Mouse (Mus musculus): Measurements from ENCODE around the gene Gas2l2. TPM values are rescaled to one million over a fixed set of nuclear protein-coding genes. Genes with fewer than 3 reads are reported as not detected.

Gene Gas2l2
- polyA plus RNA-seq, 1 experiment from 2014 or later: 0.23 TPM

- 90% methylated on average over 7 of the region's 7 CpGs for WGBS
Measured at GRCm38 (mm10) chr11:83379745-83380341, 49.4 kb downstream of the Gas2l2 start.

More at GRCm38 (mm10) chr11:83379745-83380341, 49.4 kb downstream of the Gas2l2 start:
- no peak overlapping the region for H3K9ac ChIP-seq (replicated peaks)
- H3K27me3 ChIP-seq: no peaks in the 10 kb centered on the region
- H3K4me3 ChIP-seq (replicated peaks): no peak overlapping the region
- ATAC-seq: no peak
- H3K4me2 ChIP-seq (replicated peaks): no peak overlapping the region
- H3K4me1 ChIP-seq (replicated peaks): peaks cover 14% of the 10 kb centered on the region
- no peaks in the 10 kb centered on the region for H3K9me3 ChIP-seq
- no peak overlapping the region for H3K27ac ChIP-seq
- peaks cover 37% of the 10 kb centered on the region for H3K36me3 ChIP-seq

Other genes starting within 250 kb of the Gas2l2 start
- 0.11 TPM in 1 of 2 replicates, not detected in the other for gene Slfn3, start 238.1 kb downstream of the Gas2l2 start, polyA plus RNA-seq (2015; fragmentation: Nextera tagmentation; extraction: Ambion mirVana)
- gene Slfn14, start 142.7 kb downstream of the Gas2l2 start, polyA plus RNA-seq (2015; fragmentation: Nextera tagmentation; extraction: Ambion mirVana): 0.12 and 0.15 TPM in 2 replicates
- gene Ap2b1, start 130.4 kb downstream of the Gas2l2 start, polyA plus RNA-seq (2015; fragmentation: Nextera tagmentation; extraction: Ambion mirVana): 109 and 116 TPM in 2 replicates
- gene Pex12, start 126.9 kb downstream of the Gas2l2 start, polyA plus RNA-seq (2015; fragmentation: Nextera tagmentation; extraction: Ambion mirVana): 21.0 and 21.1 TPM in 2 replicates
- gene Rasl10b, start 20.3 kb downstream of the Gas2l2 start, polyA plus RNA-seq (2015; fragmentation: Nextera tagmentation; extraction: Ambion mirVana): 12.0 and 21.1 TPM in 2 replicates
- not detected in 2 replicates for gene 1700020L24Rik, start 8.2 kb upstream of the Gas2l2 start, polyA plus RNA-seq (2015; fragmentation: Nextera tagmentation; extraction: Ambion mirVana)
- gene Mmp28, start 33.6 kb upstream of the Gas2l2 start, polyA plus RNA-seq (2015; fragmentation: Nextera tagmentation; extraction: Ambion mirVana): 2.5 and 3.6 TPM in 2 replicates
- 17.6 and 19.9 TPM in 2 replicates for gene Taf15, start 43.6 kb upstream of the Gas2l2 start, polyA plus RNA-seq (2015; fragmentation: Nextera tagmentation; extraction: Ambion mirVana)
- not detected in 2 replicates for gene Heatr9, start 92.7 kb upstream of the Gas2l2 start, polyA plus RNA-seq (2015; fragmentation: Nextera tagmentation; extraction: Ambion mirVana)
- gene Ccl5, start 101.1 kb upstream of the Gas2l2 start, polyA plus RNA-seq (2015; fragmentation: Nextera tagmentation; extraction: Ambion mirVana): not detected in 2 replicates
- 1.2 TPM in 2 replicates for gene Ccl9, start 149.2 kb upstream of the Gas2l2 start, polyA plus RNA-seq (2015; fragmentation: Nextera tagmentation; extraction: Ambion mirVana)
- gene Ccl6, start 163.6 kb upstream of the Gas2l2 start, polyA plus RNA-seq (2015; fragmentation: Nextera tagmentation; extraction: Ambion mirVana): 0.67 and 1.0 TPM in 2 replicates
- not detected in 2 replicates for gene Rpl9-ps1, start 216.2 kb upstream of the Gas2l2 start, polyA plus RNA-seq (2015; fragmentation: Nextera tagmentation; extraction: Ambion mirVana)
- 0.64 and 0.65 TPM in 2 replicates for gene Ccl3, start 219.9 kb upstream of the Gas2l2 start, polyA plus RNA-seq (2015; fragmentation: Nextera tagmentation; extraction: Ambion mirVana)
- gene Ccl4, start 233.1 kb upstream of the Gas2l2 start, polyA plus RNA-seq (2015; fragmentation: Nextera tagmentation; extraction: Ambion mirVana): 0.32 TPM in 1 of 2 replicates, not detected in the other

Measured in midbrain, embryonic 13.5 days (tissue).